Mouse (Mus musculus) ES-E14 (cell line): ENCODE measurements around the gene Arhgap10. TPM values are rescaled to one million over a fixed set of nuclear protein-coding genes. Genes with fewer than 3 reads are reported as not detected.
A peak's percentile ranks its signal among the peaks of the same experiment; 100 is the strongest.

Experiments
- DNase-seq: peaks from one replicate; pipeline ENCODE4 v3.0.0-alpha.2; 2013; ENCODE audit warnings: low read depth, low spot score
- H3K27ac ChIP-seq: 2 replicates; pipeline ENCODE4 v1.5.1; 2012; ENCODE audit warnings: low read depth, mild to moderate bottlenecking, low read length, moderate library complexity, mixed read lengths; ENCODE audit not compliant: poor library complexity, insufficient read depth, severe bottlenecking
- H3K36me3 ChIP-seq: 2 replicates; pipeline ENCODE4 v1.6.1; 2012; ENCODE audit warnings: mild to moderate bottlenecking, low read length, moderate library complexity, mixed read lengths; ENCODE audit not compliant: control insufficient read depth, poor library complexity, insufficient read depth, severe bottlenecking
- H3K4me1 ChIP-seq, 2 experiments: fragments of 150-350 bp in 1 of 2; sonication (generic) in 1 of 2; 2 replicates each; pipeline ENCODE4 v1.6.1; 2012; ENCODE audit warnings: low read length in 2 of 2, mild to moderate bottlenecking in 1 of 2, mixed read lengths in 1 of 2; ENCODE audit not compliant: control insufficient read depth in 2 of 2, insufficient read depth in 2 of 2, poor library complexity in 1 of 2
- H3K4me3 ChIP-seq, 2 experiments: fragments of 150-350 bp in 1 of 2; sonication (generic) in 1 of 2; 2 replicates each; pipeline ENCODE4 v1.5.1; 2012; ENCODE audit warnings: low read length in 2 of 2, low read depth in 1 of 2, mild to moderate bottlenecking in 1 of 2, mixed read lengths in 1 of 2; ENCODE audit not compliant: insufficient read depth in 1 of 2, poor library complexity in 1 of 2, severe bottlenecking in 1 of 2
- H3K9ac ChIP-seq: 2 replicates; pipeline ENCODE4 v1.6.1; 2012; ENCODE audit warnings: low read depth, mild to moderate bottlenecking, low read length, mixed read lengths; ENCODE audit not compliant: poor library complexity, insufficient read depth, severe bottlenecking
- H3K9me3 ChIP-seq: fragments of 150-350 bp; sonication (generic); 2 replicates; pipeline ENCODE4 v1.6.1; 2012; ENCODE audit warnings: low read depth, mild to moderate bottlenecking, low read length; ENCODE audit not compliant: control insufficient read depth, insufficient read depth
- CHD2 ChIP-seq: IDR thresholded peaks from 2 replicates; pipeline ENCODE4 v1.6.1; 2014; ENCODE audit warnings: mild to moderate bottlenecking, low read depth, low read length, inconsistent platforms
- HCFC1 ChIP-seq: IDR thresholded peaks from 2 replicates; pipeline ENCODE4 v1.6.1; 2012; ENCODE audit warnings: low read length, inconsistent platforms, borderline replicate concordance; ENCODE audit not compliant: insufficient read depth
- MAFK ChIP-seq: IDR thresholded peaks from 2 replicates; pipeline ENCODE4 v1.6.1; 2014; ENCODE audit warnings: mild to moderate bottlenecking, low read depth, low read length, inconsistent platforms; ENCODE audit not compliant: insufficient read depth
- ZC3H11A ChIP-seq: IDR thresholded peaks from 2 replicates; pipeline ENCODE4 v1.6.1; 2012; ENCODE audit warnings: low read depth, mild to moderate bottlenecking, inconsistent platforms, low read length, borderline replicate concordance
- ZNF384 ChIP-seq: IDR thresholded peaks from 2 replicates; pipeline ENCODE4 v1.6.1; 2012; ENCODE audit warnings: low read depth, low read length, inconsistent platforms
- in situ Hi-C, 2 experiments: fragments of 600-800 bp; cut with MboI; formaldehyde crosslinking; loops; one replicate each; pipeline ENCODE4 v1.15.1; 2025; ENCODE audit warnings: low sequenced_read_pairs in 2 of 2, inconsistent platforms in 1 of 2; ENCODE audit not compliant: unreplicated experiment in 2 of 2
- total RNA-seq: library from RNA; depleted of rRNA; stranded (reverse); fragments of 300-350 nt; gene quantifications from 2 replicates; pipeline ENCODE4 v1.2.3, GENCODE M21; 2012

Arhgap10 gene
- total RNA-seq, 1 experiment = 10.8 TPM

GRCm38 (mm10) chr8:77520601-77521000 lies 2.8 kb upstream of the Arhgap10 start:
- Histone ChIP-seq H3K9ac (no peak overlapping the region), H3K27ac (no peak overlapping the region), H3K4me1 (peaks cover 0 to 5% of the 10 kb centered on the region in 2 experiments; a peak in 1 of 4 replicates), H3K36me3 (no peaks in the 10 kb centered on the region; the same call in 1 of the 2 replicates), H3K9me3 (no peaks in the 10 kb centered on the region), H3K4me3 (no peak overlapping the region)
- in situ Hi-C loops = no loop called here
- DNase-seq = no peak
- TF ChIP-seq CHD2 (no peak), ZNF384 (no peak), ZC3H11A (no peak), MAFK (no peak), HCFC1 (no peak)

GRCm38 (mm10) chr8:77518201-77519115 lies 705 bp upstream of the Arhgap10 start:
- TF ChIP-seq MAFK (no peak), HCFC1 (no peak), CHD2 (no peak), ZNF384 (no peak), ZC3H11A (no peak)
- H3K4me1 ChIP-seq = peaks cover 3 to 6% of the 10 kb centered on the region in 2 experiments; a peak in 2 of 4 replicates
- no peaks in the 10 kb centered on the region for H3K9me3 ChIP-seq
- no peaks in the 10 kb centered on the region; the same call in 1 of the 2 replicates for H3K36me3 ChIP-seq
- no peak for DNase-seq
- peak overlapping the region; percentile 69 to 78 for H3K4me3 ChIP-seq
- in situ Hi-C loops = no loop called here
- peak overlapping the region; percentile 82 for H3K9ac ChIP-seq
- H3K27ac ChIP-seq = no peak overlapping the region

GRCm38 (mm10) chr8:77516845-77517244 lies 908 bp downstream of the Arhgap10 start:
- H3K27ac ChIP-seq = no peak overlapping the region
- H3K4me3 ChIP-seq = peak overlapping the region; percentile 78 to 94
- no peaks in the 10 kb centered on the region for H3K9me3 ChIP-seq
- H3K9ac ChIP-seq = peak overlapping the region; percentile 71
- TF ChIP-seq MAFK (no peak), CHD2 (no peak), HCFC1 (no peak), ZNF384 (no peak), ZC3H11A (no peak)
- peaks cover 3 to 8% of the 10 kb centered on the region in 2 experiments; a peak in 3 of 4 replicates for H3K4me1 ChIP-seq
- no peaks in the 10 kb centered on the region; the same call in 1 of the 2 replicates for H3K36me3 ChIP-seq
- in situ Hi-C loops = no loop called here
- no peak for DNase-seq

GRCm38 (mm10) chr8:77515786-77516185 lies 2.0 kb downstream of the Arhgap10 start:
- in situ Hi-C loops = no loop called here
- Histone ChIP-seq H3K9ac (no peak overlapping the region), H3K4me1 (peaks cover 3 to 10% of the 10 kb centered on the region in 2 experiments; a peak in 3 of 4 replicates), H3K27ac (no peak overlapping the region), H3K9me3 (no peaks in the 10 kb centered on the region), H3K4me3 (no peak overlapping the region), H3K36me3 (no peaks in the 10 kb centered on the region; the same call in 1 of the 2 replicates)
- TF ChIP-seq HCFC1 (no peak), MAFK (no peak), ZNF384 (no peak), ZC3H11A (no peak), CHD2 (no peak)
- no peak for DNase-seq
